Mouse (Mus musculus): Measurements from ENCODE around the gene Gimap1.

DNA sequence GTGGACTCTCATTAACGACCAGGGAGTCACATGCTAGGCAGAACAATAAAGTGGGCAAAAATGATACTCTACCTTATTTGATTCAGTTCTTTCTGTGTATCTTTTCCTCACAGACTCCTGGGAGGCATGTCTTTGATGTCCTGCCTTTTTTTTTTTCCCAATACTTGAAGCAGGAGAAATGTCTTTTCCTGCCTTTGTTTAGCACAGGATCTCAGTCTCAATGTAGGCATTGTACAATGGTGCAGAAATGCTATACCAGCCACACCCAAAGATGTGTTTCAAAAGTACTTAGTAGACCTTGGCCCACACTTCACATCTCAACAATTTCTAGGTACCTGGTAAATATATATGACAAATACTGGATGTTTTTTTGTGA lies 41.3 kb upstream of the Gimap1 start:
- TF ChIP-seq POLR2A (IDR thresholded peaks at IDR 0.05; ENCODE audit: borderline replicate concordance, insufficient read depth, low read length) (no peak), CTCF (IDR thresholded peaks at IDR 0.05; ENCODE audit: borderline replicate concordance, insufficient read depth, low read depth, low read length) (no peak)
